12 mouse cellular contexts compared by ENCODE assay signal in the genomic region with DNA sequence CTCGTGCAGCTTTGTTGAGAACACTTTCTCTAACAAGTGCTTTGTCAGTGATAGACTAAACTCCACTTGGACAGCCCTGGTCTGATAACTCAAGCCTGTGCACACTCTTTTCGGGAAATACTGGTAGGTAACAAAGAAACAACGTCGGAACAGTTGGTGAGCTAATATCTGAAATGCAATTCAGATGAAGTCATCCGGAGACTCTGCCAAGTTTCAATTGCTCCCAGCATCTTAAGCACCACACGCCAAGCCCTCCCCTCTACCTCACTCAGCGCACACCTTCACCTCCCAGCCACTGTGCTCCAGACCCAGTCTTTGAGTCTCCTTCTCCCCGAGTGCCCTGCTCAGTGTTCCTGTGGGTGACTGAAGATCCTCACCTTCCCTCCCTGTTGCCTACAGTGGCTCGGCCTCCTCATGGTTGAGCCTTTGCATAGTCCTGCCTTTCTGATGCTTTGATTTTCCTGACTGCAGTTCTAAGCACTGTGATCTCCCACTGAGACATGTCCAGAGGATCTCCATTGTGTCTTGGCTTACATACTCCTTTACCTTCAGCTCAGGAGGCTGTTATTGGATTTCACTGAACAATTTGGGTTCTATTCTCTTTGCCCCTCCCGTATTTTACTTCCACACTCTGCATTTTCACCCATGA. TPM values are rescaled to one million over a fixed set of nuclear protein-coding genes. Genes with fewer than 3 reads are reported as not detected.
A peak's percentile ranks its signal among the peaks of the same experiment; 100 is the strongest.
DNase-seq lines count a peak whose midpoint lies in the region; ATAC-seq and TF ChIP-seq lines count a peak whose summit lies in the region.
"Had no signal": no experiment of that assay in that cellular context is flagged by ENCODE, and none has a peak within 500 bp of the region (broad histone marks: within the 10 kb centered on the region; RNA-seq: fewer than 3 reads in every experiment).

No protein-coding gene starts in this region.

- no peak for TF ChIP-seq CTCF in heart, adult 2 months (IDR thresholded peaks at IDR 0.05)
- no peak for TF ChIP-seq CTCF in lung, adult 2 months (IDR thresholded peaks at IDR 0.05; ENCODE audit: insufficient read depth, low read length)
- TF ChIP-seq CTCF in left cerebral cortex, adult 2 months (IDR thresholded peaks at IDR 0.05): no peak

- H3K9ac ChIP-seq in heart, embryonic 13.5 days: no peak overlapping the region
- no peak overlapping the region for H3K9ac ChIP-seq in heart, adult 2 months (ENCODE audit: low read depth, low read length)
- H3K9ac ChIP-seq: stomach, embryonic 15.5 days had no signal

- no peak overlapping the region for H3K27ac ChIP-seq in heart, embryonic 13.5 days (replicated peaks)
- H3K27ac ChIP-seq in heart, adult 2 months: no peak overlapping the region
- no peak overlapping the region for H3K27ac ChIP-seq in left cerebral cortex, adult 2 months
- H3K27ac ChIP-seq: macrophage; stomach, embryonic 15.5 days had no signal

- H3K79me2 ChIP-seq in heart, adult 2 months (replicated peaks; ENCODE audit: control insufficient read depth, insufficient read depth, low read length): no peaks in the 10 kb centered on the region

- no peak overlapping the region for H3K4me3 ChIP-seq in heart, embryonic 13.5 days
- no peak overlapping the region for H3K4me3 ChIP-seq in heart, adult 2 months
- no peak overlapping the region for H3K4me3 ChIP-seq in lung, adult 2 months (replicated peaks; ENCODE audit: extremely low read depth, low read depth, low read length)
- H3K4me3 ChIP-seq in left cerebral cortex, adult 2 months: no peak overlapping the region
- H3K4me3 ChIP-seq: stomach, embryonic 15.5 days had no signal

- no peaks in the 10 kb centered on the region for H3K36me3 ChIP-seq in heart, embryonic 13.5 days
- H3K36me3 ChIP-seq in heart, adult 2 months (ENCODE audit: control insufficient read depth, insufficient read depth, low read length): no peaks in the 10 kb centered on the region
- H3K36me3 ChIP-seq: stomach, embryonic 15.5 days had no signal

- no peaks in the 10 kb centered on the region for H3K9me3 ChIP-seq in heart, embryonic 13.5 days
- H3K9me3 ChIP-seq: stomach, embryonic 15.5 days had no signal

- no peak for TF ChIP-seq POLR2A in heart, adult 2 months (IDR thresholded peaks at IDR 0.05; ENCODE audit: insufficient read depth, low read depth, low read length)
- TF ChIP-seq POLR2A in lung, adult 2 months (IDR thresholded peaks at IDR 0.05; ENCODE audit: borderline replicate concordance, extremely low read depth, low read depth, low read length): no peak

- ATAC-seq in heart, embryonic 13.5 days (ENCODE audit: extremely low read depth, insufficient number of reproducible peaks, low FRiP score, low TSS enrichment): no peak
- ATAC-seq in megakaryocyte-erythroid progenitor cell, adult 5-6 weeks (replicated peaks; ENCODE audit: low FRiP score, low TSS enrichment, poor library complexity, severe bottlenecking): no peak; the same call in 1 of the 2 replicates
- ATAC-seq: CD4-positive, CD25-positive, alpha-beta regulatory T cell, adult 4 months had no signal

- WGBS in heart, embryonic 13.5 days: 41% methylated on average over 10 of the region's 10 CpGs
- 24% methylated on average over 10 of the region's 10 CpGs for WGBS in heart, adult 2 months
- WGBS in lung, adult 2 months: 43% methylated on average over 10 of the region's 10 CpGs

- no peak for DNase-seq in heart, adult 2 months
- peak; percentile 70 for DNase-seq in NIH3T3 (ENCODE audit: low read depth)
- DNase-seq in cerebellum, postnatal 25 days: peak; percentile 71 to 72
- DNase-seq in lung, adult 2 months: peak; percentile 46
- DNase-seq in left cerebral cortex, adult 2 months (ENCODE audit: extremely low spot score in 1 of 2, low spot score in 2 of 2): no peak
- no peak for DNase-seq in urinary bladder, adult 2 months (ENCODE audit: low spot score)
- DNase-seq: kidney, adult 11 months had no signal

- no peaks in the 10 kb centered on the region for H3K27me3 ChIP-seq in heart, embryonic 13.5 days (replicated peaks)
- H3K27me3 ChIP-seq in heart, adult 2 months (ENCODE audit: control insufficient read depth, insufficient read depth, low read length): no peaks in the 10 kb centered on the region
- H3K27me3 ChIP-seq: stomach, embryonic 15.5 days had no signal

- peaks cover 13% of the 10 kb centered on the region for H3K4me1 ChIP-seq in heart, embryonic 13.5 days
- peaks cover 2% of the 10 kb centered on the region for H3K4me1 ChIP-seq in heart, adult 2 months (ENCODE audit: control insufficient read depth, insufficient read depth, low read length)
- H3K4me1 ChIP-seq in lung, adult 2 months (ENCODE audit: control insufficient read depth, insufficient read depth, low read length): peaks cover 3% of the 10 kb centered on the region; the same call in 1 of the 2 replicates
- H3K4me1 ChIP-seq: stomach, embryonic 15.5 days had no signal

- no peak for TF ChIP-seq EP300 in heart, adult 2 months (IDR thresholded peaks at IDR 0.05; ENCODE audit: insufficient read depth, low read depth, low read length)

- intact Hi-C loops in heart, adult 2 months (cut with DNase I): no loop called here
- intact Hi-C loops in left cerebral cortex, adult 2 months (cut with DNase I): no loop called here

- peak overlapping the region; percentile 12; the same call in 1 of the 2 replicates for H3K4me2 ChIP-seq in heart, embryonic 13.5 days
- H3K4me2 ChIP-seq: stomach, embryonic 15.5 days had no signal

RNA-seq across cellular contexts. Expression of a gene that starts 37.3 kb away (rescaled TPM):
- 1.0 and 2.0 TPM in 2 replicates for polyA plus RNA-seq in heart, embryonic 13.5 days (2015; fragmentation: Nextera tagmentation; extraction: Ambion mirVana)
- 10 to 100 TPM; 40.2 to 47.3 TPM for total RNA-seq in heart, adult 2 months (2021)
- polyA plus RNA-seq in heart, adult 2 months (2012; rRNA removed): 10.6 and 18.4 TPM in 2 replicates
- 10.5 and 18.0 TPM in 2 replicates for polyA plus RNA-seq in lung, adult 2 months (2012; rRNA removed)
- total RNA-seq in left cerebral cortex, adult 2 months (2021): 100 to 1,000 TPM; 351 to 386 TPM
- 9.3 and 20.8 TPM in 2 replicates for total RNA-seq in megakaryocyte-erythroid progenitor cell, adult 5-6 weeks (2014; fragmentation: Nextera tagmentation)
- total RNA-seq in megakaryocyte-erythroid progenitor cell, adult 5-6 weeks (2017): 21.3 and 26.5 TPM in 2 replicates
- polyA plus RNA-seq in urinary bladder, adult 2 months (2012; rRNA removed): 11.9 and 27.0 TPM in 2 replicates

Comparison
In these comparisons a context has a peak if more than half of its experiments do, and no peak if none do; other contexts are left out.
1. DNase-seq: peak in NIH3T3 (single experiment), cerebellum, postnatal 25 days (2 of 2) and lung, adult 2 months (single experiment); none in heart, adult 2 months (0 of 2), left cerebral cortex, adult 2 months (0 of 2) and urinary bladder, adult 2 months (single experiment).